Mouse (Mus musculus): ENCODE measurements around the gene Rinl. TPM values are rescaled to one million over a fixed set of nuclear protein-coding genes. Genes with fewer than 3 reads are reported as not detected.

Gene Rinl
- polyA plus RNA-seq, 1 experiment, result not detected

- H3K4me1 ChIP-seq (ENCODE audit: control insufficient read depth, insufficient read depth, low read length), result peaks cover 8% of the 10 kb centered on the region
- H3K4me3 ChIP-seq (ENCODE audit: insufficient read depth, low read depth, low read length), result no peak overlapping the region
- no peak overlapping the region for H3K27ac ChIP-seq (ENCODE audit: insufficient read depth, low read depth, low read length)
- 96% methylated on average over 17 of the region's 17 CpGs for WGBS
- TF ChIP-seq POLR2A (IDR thresholded peaks at IDR 0.05; ENCODE audit: insufficient read depth, low read depth, low read length) (no peak), CTCF (IDR thresholded peaks at IDR 0.05; ENCODE audit: insufficient read depth, low read depth, low read length) (no peak)
Observed at GRCm38 (mm10) chr7:28831411-28832125, 42.8 kb downstream of the Rinl start.

- Histone ChIP-seq H3K4me3 (ENCODE audit: insufficient read depth, low read depth, low read length) (no peak overlapping the region), H3K4me1 (ENCODE audit: control insufficient read depth, insufficient read depth, low read length) (peaks cover 8% of the 10 kb centered on the region), H3K27ac (ENCODE audit: insufficient read depth, low read depth, low read length) (no peak overlapping the region)
- 76% methylated on average over 6 of the region's 6 CpGs for WGBS
- TF ChIP-seq CTCF (IDR thresholded peaks at IDR 0.05; ENCODE audit: insufficient read depth, low read depth, low read length), result no peak
- TF ChIP-seq POLR2A (IDR thresholded peaks at IDR 0.05; ENCODE audit: insufficient read depth, low read depth, low read length), result no peak
Observed at GRCm38 (mm10) chr7:28832137-28832536, 43.4 kb downstream of the Rinl start.

DNA sequence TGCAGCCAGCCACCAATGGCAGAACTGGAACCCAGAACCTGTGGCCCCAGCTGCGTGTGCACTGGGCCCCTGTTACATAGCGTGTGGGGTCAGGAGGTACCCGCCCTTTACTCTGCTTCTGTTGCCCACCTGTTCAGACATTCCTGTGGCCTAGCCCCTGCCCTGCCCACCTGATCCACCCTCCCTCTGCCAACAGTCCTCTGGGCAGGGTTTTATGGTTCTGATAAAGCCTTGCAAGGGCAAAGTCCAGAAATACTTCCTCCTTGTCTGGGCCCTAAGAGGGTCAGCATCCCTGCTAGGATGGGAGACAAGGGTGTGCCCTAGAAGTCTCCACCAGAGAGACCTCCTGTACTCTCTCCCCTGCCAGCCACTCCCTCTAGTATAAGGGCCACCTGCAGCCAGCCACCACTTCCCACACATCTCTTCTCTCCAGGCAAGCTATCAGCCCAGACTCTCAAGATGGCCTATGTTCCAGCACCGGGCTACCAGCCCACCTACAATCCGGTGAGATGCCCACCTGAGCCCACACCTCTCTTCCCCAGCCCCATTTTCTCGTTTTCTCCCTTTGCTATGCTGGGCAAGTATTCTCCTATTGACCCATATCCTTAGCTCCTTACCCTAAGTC is 45.1 kb downstream of the Rinl start, which contains the start of gene Lgals4:
Gene Lgals4, plus strand, starts transcription at position 132 of the 625 bp plus-strand sequence.
- Histone ChIP-seq H3K27ac (ENCODE audit: insufficient read depth, low read depth, low read length) (no peak within 1 kb of the TSS), H3K4me1 (ENCODE audit: control insufficient read depth, insufficient read depth, low read length) (peaks cover 8% of the 10 kb centered on the region), H3K4me3 (ENCODE audit: insufficient read depth, low read depth, low read length) (no peak within 1 kb of the TSS)
- WGBS, result 82% methylated on average over 6 of the region's 6 CpGs
- TF ChIP-seq POLR2A (IDR thresholded peaks at IDR 0.05; ENCODE audit: insufficient read depth, low read depth, low read length), result no peak
- no peak for TF ChIP-seq CTCF (IDR thresholded peaks at IDR 0.05; ENCODE audit: insufficient read depth, low read depth, low read length)

DNA sequence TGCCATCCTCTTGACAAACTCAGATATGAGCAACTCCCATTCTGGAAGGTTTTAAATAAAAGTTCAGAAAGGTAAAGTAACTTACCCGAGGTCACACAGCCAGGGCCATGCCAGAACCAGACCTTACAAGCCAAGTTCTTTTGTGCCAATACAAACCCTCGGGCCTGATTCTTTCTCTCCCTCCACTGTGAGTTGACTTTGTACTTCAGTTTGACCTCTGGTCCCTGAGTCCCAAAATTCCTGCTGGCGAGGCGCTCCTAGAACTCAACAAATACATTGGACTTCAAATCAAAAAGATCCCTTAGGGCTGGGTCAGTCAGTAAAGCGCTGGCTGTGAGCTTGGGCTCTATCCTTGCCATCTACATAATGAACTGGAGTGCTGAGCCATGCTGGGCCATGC is 48.2 kb downstream of the Rinl start:
- no peak for TF ChIP-seq POLR2A (IDR thresholded peaks at IDR 0.05; ENCODE audit: insufficient read depth, low read depth, low read length)
- TF ChIP-seq CTCF (IDR thresholded peaks at IDR 0.05; ENCODE audit: insufficient read depth, low read depth, low read length), result no peak
- Histone ChIP-seq H3K4me1 (ENCODE audit: control insufficient read depth, insufficient read depth, low read length) (peaks cover 4% of the 10 kb centered on the region), H3K27ac (ENCODE audit: insufficient read depth, low read depth, low read length) (no peak overlapping the region), H3K4me3 (ENCODE audit: insufficient read depth, low read depth, low read length) (no peak overlapping the region)
- 88% methylated on average over 5 of the region's 5 CpGs for WGBS

DNA sequence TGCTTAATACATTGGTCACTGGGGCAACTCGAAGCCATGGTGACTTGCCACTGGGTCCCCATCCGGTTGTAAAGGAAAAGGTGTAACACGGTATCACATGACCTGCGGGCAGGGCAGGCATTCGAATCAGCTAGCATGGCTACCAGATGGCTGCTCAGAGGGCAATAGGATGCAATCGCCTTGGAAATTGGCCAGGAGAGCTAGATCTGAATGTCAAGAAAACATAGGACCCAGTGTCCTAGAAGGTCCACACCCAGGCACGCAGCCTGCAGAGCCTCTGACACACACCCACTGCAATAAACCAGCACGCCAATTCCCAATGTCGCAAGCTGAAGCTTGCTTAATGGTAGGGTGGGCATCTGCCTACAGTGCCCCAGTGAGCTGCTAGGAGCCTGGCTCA is 49.6 kb downstream of the Rinl start:
- Histone ChIP-seq H3K27ac (ENCODE audit: insufficient read depth, low read depth, low read length) (no peak overlapping the region), H3K4me3 (ENCODE audit: insufficient read depth, low read depth, low read length) (no peak overlapping the region), H3K4me1 (ENCODE audit: control insufficient read depth, insufficient read depth, low read length) (peaks cover 4% of the 10 kb centered on the region)
- 66% methylated on average over 9 of the region's 9 CpGs for WGBS
- no peak for TF ChIP-seq CTCF (IDR thresholded peaks at IDR 0.05; ENCODE audit: insufficient read depth, low read depth, low read length)
- TF ChIP-seq POLR2A (IDR thresholded peaks at IDR 0.05; ENCODE audit: insufficient read depth, low read depth, low read length), result no peak

DNA sequence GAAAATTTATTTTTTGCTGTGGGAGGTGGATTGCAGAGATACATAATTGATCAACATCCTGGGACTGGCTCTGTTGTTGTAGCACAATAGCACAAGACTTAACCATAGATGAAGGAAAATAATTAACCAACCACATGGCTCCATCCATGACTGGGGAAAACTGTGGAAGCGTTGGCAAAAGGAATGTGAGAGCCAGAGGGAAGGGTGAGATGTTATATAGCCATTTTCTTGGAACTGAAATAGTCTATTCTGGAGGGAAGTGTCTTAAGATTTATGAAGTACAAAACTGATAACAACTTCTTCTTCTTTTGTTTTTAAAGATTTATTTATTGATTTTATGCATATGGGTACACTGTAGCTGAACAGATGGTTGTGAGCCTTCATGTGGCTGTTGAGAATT is 58.5 kb downstream of the Rinl start:
- Histone ChIP-seq H3K4me1 (ENCODE audit: control insufficient read depth, insufficient read depth, low read length) (peaks cover 5% of the 10 kb centered on the region; the same call in 1 of the 2 replicates), H3K27ac (ENCODE audit: insufficient read depth, low read depth, low read length) (no peak overlapping the region), H3K4me3 (ENCODE audit: insufficient read depth, low read depth, low read length) (no peak overlapping the region)
- no peak for TF ChIP-seq CTCF (IDR thresholded peaks at IDR 0.05; ENCODE audit: insufficient read depth, low read depth, low read length)
- TF ChIP-seq POLR2A (IDR thresholded peaks at IDR 0.05; ENCODE audit: insufficient read depth, low read depth, low read length), result no peak
- WGBS, result 92% methylated on average over 1 of the region's 1 CpGs

Other genes starting within 250 kb of the Rinl start
- not detected in 2 replicates for gene Sycn, start 248.1 kb upstream of the Rinl start, polyA plus RNA-seq (2012; ENCODE audit: insufficient read depth, insufficient read length, low replicate concordance, missing spikeins)
- not detected in 2 replicates for gene Nccrp1, start 241.7 kb upstream of the Rinl start, polyA plus RNA-seq (2012; ENCODE audit: insufficient read depth, insufficient read length, low replicate concordance, missing spikeins)
- not detected in 2 replicates for gene Samd4b, start 190.8 kb upstream of the Rinl start, polyA plus RNA-seq (2012; ENCODE audit: insufficient read depth, insufficient read length, low replicate concordance, missing spikeins)
- not detected in 2 replicates for gene Pak4, start 190.8 kb upstream of the Rinl start, polyA plus RNA-seq (2012; ENCODE audit: insufficient read depth, insufficient read length, low replicate concordance, missing spikeins)
- gene Acp7, start 157.6 kb upstream of the Rinl start, polyA plus RNA-seq (2012; ENCODE audit: insufficient read depth, insufficient read length, low replicate concordance, missing spikeins), result not detected in 2 replicates
- gene Fbxo27, start 96.1 kb upstream of the Rinl start, polyA plus RNA-seq (2012; ENCODE audit: insufficient read depth, insufficient read length, low replicate concordance, missing spikeins), result not detected in 2 replicates
- not detected in 2 replicates for gene Fbxo17, start 72.2 kb upstream of the Rinl start, polyA plus RNA-seq (2012; ENCODE audit: insufficient read depth, insufficient read length, low replicate concordance, missing spikeins)
- gene Mrps12, start 47.1 kb upstream of the Rinl start, polyA plus RNA-seq (2012; ENCODE audit: insufficient read depth, insufficient read length, low replicate concordance, missing spikeins), result not detected in 2 replicates
- not detected in 2 replicates for gene Sars2, start 47.0 kb upstream of the Rinl start, polyA plus RNA-seq (2012; ENCODE audit: insufficient read depth, insufficient read length, low replicate concordance, missing spikeins)
- gene Ccer2, start 32.8 kb upstream of the Rinl start, polyA plus RNA-seq (2012; ENCODE audit: insufficient read depth, insufficient read length, low replicate concordance, missing spikeins), result not detected in 2 replicates
- not detected in 2 replicates for gene Sirt2, start 22.2 kb upstream of the Rinl start, polyA plus RNA-seq (2012; ENCODE audit: insufficient read depth, insufficient read length, low replicate concordance, missing spikeins)
- not detected in 2 replicates for gene Nfkbib, start 21.5 kb upstream of the Rinl start, polyA plus RNA-seq (2012; ENCODE audit: insufficient read depth, insufficient read length, low replicate concordance, missing spikeins)
- gene Hnrnpl, start 19.6 kb downstream of the Rinl start, polyA plus RNA-seq (2012; ENCODE audit: insufficient read depth, insufficient read length, low replicate concordance, missing spikeins), result 179 and 465 TPM in 2 replicates
- not detected in 2 replicates for gene Ech1, start 36.2 kb downstream of the Rinl start, polyA plus RNA-seq (2012; ENCODE audit: insufficient read depth, insufficient read length, low replicate concordance, missing spikeins)
- gene Lgals4, start 44.9 kb downstream of the Rinl start, polyA plus RNA-seq (2012; ENCODE audit: insufficient read depth, insufficient read length, low replicate concordance, missing spikeins), result not detected in 2 replicates
- not detected in 2 replicates for gene Lgals7, start 74.9 kb downstream of the Rinl start, polyA plus RNA-seq (2012; ENCODE audit: insufficient read depth, insufficient read length, low replicate concordance, missing spikeins)
- not detected in 2 replicates for gene Capn12, start 92.5 kb downstream of the Rinl start, polyA plus RNA-seq (2012; ENCODE audit: insufficient read depth, insufficient read length, low replicate concordance, missing spikeins)
- gene Actn4, start 173.4 kb downstream of the Rinl start, polyA plus RNA-seq (2012; ENCODE audit: insufficient read depth, insufficient read length, low replicate concordance, missing spikeins), result 498 TPM in 1 of 2 replicates, not detected in the other
- gene Eif3k, start 192.9 kb downstream of the Rinl start, polyA plus RNA-seq (2012; ENCODE audit: insufficient read depth, insufficient read length, low replicate concordance, missing spikeins), result not detected in 2 replicates
- gene Map4k1, start 193.1 kb downstream of the Rinl start, polyA plus RNA-seq (2012; ENCODE audit: insufficient read depth, insufficient read length, low replicate concordance, missing spikeins), result not detected in 2 replicates